Mouse (Mus musculus) forebrain, embryonic 16.5 days (tissue): ENCODE data around the gene Adgb. TPM values are rescaled to one million over a fixed set of nuclear protein-coding genes. Genes with fewer than 3 reads are reported as not detected.

ENCODE experiments used
- ATAC-seq: fragments of 200-750 bp; cut with Nextera tagmentation; 2 replicates; pipeline ENCODE4 v1.8.0; 2017; ENCODE audit warnings: mild to moderate bottlenecking, moderate library complexity
- H3K27ac ChIP-seq: fragments of 300-500 bp; sonication (generic); 2 replicates; pipeline ENCODE4 v1.5.1; 2014; ENCODE audit warnings: low read length, control low read depth
- H3K27me3 ChIP-seq: fragments of 300-500 bp; sonication (generic); replicated peaks from 2 replicates; pipeline ENCODE4 v1.6.1; 2014; ENCODE audit warnings: low read length; ENCODE audit not compliant: control insufficient read depth, insufficient read depth
- H3K36me3 ChIP-seq: fragments of 300-500 bp; sonication (generic); 2 replicates; pipeline ENCODE4 v1.6.1; 2014; ENCODE audit not compliant: control insufficient read depth, insufficient read depth
- H3K4me1 ChIP-seq: fragments of 300-500 bp; sonication (generic); replicated peaks from 2 replicates; pipeline ENCODE4 v1.6.1; 2014; ENCODE audit warnings: low read length; ENCODE audit not compliant: control insufficient read depth, insufficient read depth
- H3K4me2 ChIP-seq: fragments of 300-500 bp; sonication (generic); 2 replicates; pipeline ENCODE4 v1.6.1; 2014; ENCODE audit warnings: mild to moderate bottlenecking, low read length, control low read depth
- H3K4me3 ChIP-seq: fragments of 300-500 bp; sonication (generic); replicated peaks from 2 replicates; pipeline ENCODE4 v1.5.1; 2014; ENCODE audit warnings: mild to moderate bottlenecking, low read length, control low read depth
- H3K9ac ChIP-seq: fragments of 300-500 bp; sonication (generic); replicated peaks from 2 replicates; pipeline ENCODE4 v1.6.1; 2014; ENCODE audit warnings: low read depth, low read length, control low read depth
- H3K9me3 ChIP-seq: fragments of 300-500 bp; sonication (generic); 2 replicates; pipeline ENCODE4 v1.6.1; 2016; ENCODE audit warnings: low read length; ENCODE audit not compliant: control insufficient read depth
- WGBS: fragments of 180-500 bp; shearing (Covaris S2); extraction: QIAGEN DNeasy Blood & Tissue Kit; methylation state at CpG from one replicate; pipeline ENCODE4 v1.1.7; 2014; 5-methylcytosine and 5-hydroxymethylcytosine counted together
- polyA plus RNA-seq: library from polyadenylated mRNA; unstranded; fragments of >200 nt; fragmentation: Nextera tagmentation; extraction: Ambion mirVana; gene quantifications from 2 replicates; pipeline ENCODE4 v1.2.1, GENCODE M21; 2015

Gene Adgb
- polyA plus RNA-seq, 1 experiment from 2014 or later = 0.11 TPM

DNA sequence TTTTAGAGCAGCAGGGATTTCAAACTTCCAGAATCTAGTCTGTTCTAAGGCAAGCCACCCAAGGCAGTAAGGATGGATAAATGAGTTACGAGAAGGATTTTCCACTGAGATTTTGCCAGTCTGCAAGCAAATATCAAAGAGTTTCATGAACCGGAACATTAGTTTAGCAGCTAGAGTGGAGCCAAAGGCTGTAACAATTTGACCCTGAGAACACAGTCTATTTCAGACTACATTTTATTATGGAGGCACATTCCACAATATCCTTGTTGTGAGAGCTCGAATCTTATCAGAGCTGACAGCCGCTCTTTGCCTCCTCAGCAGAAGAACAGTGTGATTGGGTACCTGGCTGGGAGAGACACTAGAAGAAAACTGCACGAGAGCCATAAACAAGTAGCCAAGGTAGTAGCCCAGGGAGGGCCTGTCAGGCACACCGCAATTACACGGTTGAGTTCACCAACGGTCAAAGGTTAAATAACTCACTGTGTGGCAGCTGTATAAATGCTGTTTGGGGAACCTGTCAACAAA is 171.1 kb downstream of the Adgb start:
- ATAC-seq = no peak
- Histone ChIP-seq H3K9ac (no peak overlapping the region), H3K27me3 (no peaks in the 10 kb centered on the region), H3K27ac (no peak overlapping the region), H3K36me3 (no peaks in the 10 kb centered on the region), H3K4me1 (peaks cover 3% of the 10 kb centered on the region), H3K4me3 (no peak overlapping the region), H3K9me3 (no peaks in the 10 kb centered on the region), H3K4me2 (no peak overlapping the region)
- 31% methylated on average over 8 of the region's 8 CpGs for WGBS

DNA sequence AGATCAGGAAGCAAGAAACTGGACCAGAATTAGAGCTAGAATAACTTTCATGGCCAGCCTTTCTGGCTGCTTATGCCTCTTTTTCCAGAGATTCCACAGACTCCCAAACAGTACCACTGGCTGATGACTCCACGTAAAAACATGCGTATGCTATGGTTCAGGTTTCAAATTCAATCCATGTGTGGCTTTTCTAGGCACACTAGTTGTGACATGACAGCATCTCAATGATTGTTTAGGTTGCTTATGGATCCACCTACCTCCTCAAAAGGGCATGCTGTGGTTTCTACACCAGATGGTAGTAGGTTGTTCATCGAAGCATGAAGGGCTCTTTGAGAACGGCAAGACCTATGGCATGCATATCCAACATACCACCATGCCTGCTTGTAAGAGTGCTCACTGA is 172.1 kb downstream of the Adgb start:
- Histone ChIP-seq H3K4me2 (no peak overlapping the region), H3K27ac (no peak overlapping the region), H3K4me1 (peaks cover 3% of the 10 kb centered on the region), H3K4me3 (no peak overlapping the region), H3K36me3 (no peaks in the 10 kb centered on the region), H3K27me3 (no peaks in the 10 kb centered on the region), H3K9ac (no peak overlapping the region), H3K9me3 (no peaks in the 10 kb centered on the region)
- no peak for ATAC-seq
- 91% methylated on average over 4 of the region's 4 CpGs for WGBS

DNA sequence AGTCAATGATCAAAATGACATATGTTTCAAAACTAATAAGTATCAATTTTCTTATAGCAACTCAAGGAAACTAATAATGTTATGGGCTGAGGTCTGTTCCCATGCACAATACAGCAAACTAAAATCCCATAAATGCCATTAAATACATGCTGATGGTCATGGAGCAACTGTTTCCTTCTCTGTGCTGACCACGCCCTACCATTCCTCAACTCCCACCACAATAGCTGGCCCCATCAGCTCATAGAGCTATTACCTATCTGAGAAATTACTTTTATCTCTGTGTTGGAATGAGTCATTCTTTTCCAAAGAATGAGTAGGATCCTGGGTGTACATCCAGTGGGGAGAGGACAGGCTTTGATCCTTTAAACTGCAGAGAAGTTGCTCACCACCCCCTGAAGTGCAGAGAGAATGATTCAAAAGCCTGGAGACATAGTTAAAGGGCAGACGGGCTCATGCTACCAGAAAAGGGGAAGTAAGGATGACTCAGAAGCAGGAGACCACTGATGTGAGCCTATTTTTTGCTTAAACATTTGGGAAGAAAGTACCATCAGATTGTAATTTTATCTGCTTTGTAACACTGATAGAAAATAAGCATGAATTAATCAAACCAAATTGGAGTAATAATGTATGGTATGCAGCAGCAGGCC is 184.8 kb downstream of the Adgb start:
- Histone ChIP-seq H3K4me2 (no peak overlapping the region), H3K36me3 (no peaks in the 10 kb centered on the region), H3K4me1 (no peaks in the 10 kb centered on the region), H3K27ac (no peak overlapping the region), H3K9me3 (no peaks in the 10 kb centered on the region), H3K27me3 (no peaks in the 10 kb centered on the region), H3K9ac (no peak overlapping the region), H3K4me3 (no peak overlapping the region)
- WGBS = 60% methylated on average over 2 of the region's 2 CpGs
- ATAC-seq = no peak

Other genes with a start within 250 kb of the Adgb start
- 3.4 and 4.9 TPM in 2 replicates for gene Rab32, start 85.9 kb upstream of the Adgb start, polyA plus RNA-seq
- not detected in 2 replicates for gene Gm10944, start 209.0 kb upstream of the Adgb start, polyA plus RNA-seq